Mouse (Mus musculus) gonadal fat pad, adult 2 months (tissue): ENCODE measurements around the gene Asb15. TPM values are rescaled to one million over a fixed set of nuclear protein-coding genes. Genes with fewer than 3 reads are reported as not detected.

ENCODE experiments used
- DNase-seq: peaks from one replicate; pipeline ENCODE4 v3.0.0-alpha.2; 2012; ENCODE audit warnings: low read depth
- polyA plus RNA-seq: library from polyadenylated mRNA; depleted of rRNA; stranded (reverse); fragments of >200 nt; gene quantifications from 2 replicates; pipeline ENCODE4 v1.2.3, GENCODE M21; 2012

Asb15 gene
- polyA plus RNA-seq, 1 experiment: 0.41 TPM

DNA sequence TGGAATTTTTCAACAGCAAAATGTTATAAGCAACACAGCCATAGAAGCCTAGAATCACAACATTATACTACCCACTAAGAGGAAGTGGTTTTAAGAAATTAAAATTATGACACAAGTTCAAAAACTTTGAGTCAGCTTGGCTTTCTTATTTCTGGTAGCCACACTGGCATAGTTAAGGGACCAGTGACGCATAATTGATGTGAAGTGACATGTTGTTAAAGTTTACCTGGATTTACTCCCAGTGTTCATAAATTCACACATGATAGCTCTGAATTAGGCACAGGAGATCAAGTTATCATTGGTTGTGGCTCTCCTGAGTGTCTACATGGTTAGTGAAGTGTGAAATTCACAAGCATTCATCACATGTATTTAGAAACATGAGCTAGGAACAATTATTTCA, 36.9 kb downstream of the Asb15 start:
- DNase-seq: no peak

- DNase-seq: no peak
Measured at GRCm38 (mm10) chr6:24568963-24569362, 41.0 kb downstream of the Asb15 start.

DNA sequence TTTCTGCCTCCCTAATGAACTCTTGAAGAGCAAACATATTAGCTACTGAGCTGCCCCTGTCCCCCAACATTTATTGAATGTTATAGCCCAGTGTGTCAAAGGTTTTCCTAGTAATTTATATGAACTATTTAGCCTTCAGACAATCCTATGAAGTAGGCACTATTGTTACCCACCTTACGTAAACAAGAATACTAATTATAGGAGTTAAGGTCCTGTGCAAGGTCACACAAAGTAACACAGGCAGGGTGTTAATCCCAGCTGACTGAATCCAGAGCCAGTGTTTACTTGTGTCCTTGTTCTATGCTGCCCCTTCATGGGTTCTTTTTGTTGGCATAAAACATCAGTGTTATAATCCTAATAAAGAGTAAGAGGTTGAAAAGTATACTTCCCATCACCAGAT, 41.8 kb downstream of the Asb15 start:
- DNase-seq: no peak

GRCm38 (mm10) chr6:24570278-24570677, 42.3 kb downstream of the Asb15 start:
- no peak for DNase-seq

- no peak for DNase-seq
Measured at GRCm38 (mm10) chr6:24571126-24571525, 43.2 kb downstream of the Asb15 start.

GRCm38 (mm10) chr6:24572431-24572830, 44.5 kb downstream of the Asb15 start:
- DNase-seq: no peak

DNA sequence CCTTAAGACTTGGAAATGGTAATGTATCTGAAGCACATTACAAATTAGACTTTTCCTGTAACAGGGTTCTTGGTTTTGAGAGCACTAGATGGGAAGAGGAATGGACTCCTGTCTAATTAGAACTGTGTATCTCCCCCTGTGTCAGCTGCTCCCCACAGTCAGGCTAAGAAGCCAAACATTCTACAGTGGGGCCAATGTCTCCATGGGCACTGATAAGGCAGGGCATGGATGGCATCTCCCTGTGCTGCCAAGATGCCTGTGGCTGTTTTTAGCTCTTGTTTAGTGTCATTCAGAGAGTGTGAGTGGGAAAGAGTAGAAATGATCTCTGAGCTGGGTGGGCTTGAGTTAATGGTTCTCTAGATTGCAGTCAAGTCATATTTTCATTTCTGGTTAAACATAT, 45.4 kb downstream of the Asb15 start:
- DNase-seq: no peak

DNA sequence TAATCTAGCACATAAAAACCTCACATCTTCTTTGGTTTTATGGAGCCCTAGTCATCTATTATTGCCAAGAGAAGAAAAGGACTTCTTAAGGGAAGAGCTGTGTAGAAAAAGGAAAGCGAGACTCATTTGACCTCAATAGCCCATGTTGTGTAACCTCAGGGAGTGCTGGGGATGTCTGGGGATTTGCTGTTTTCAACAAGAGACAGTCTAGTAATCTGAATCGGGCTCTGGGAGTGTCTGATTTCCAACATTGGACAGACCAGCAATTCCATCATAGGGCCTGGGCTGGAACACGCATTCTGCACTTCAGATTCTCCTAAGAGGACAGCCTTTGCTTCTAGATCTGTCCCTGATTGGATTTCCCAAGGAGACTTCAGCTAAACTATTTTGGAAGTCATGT, 55.5 kb downstream of the Asb15 start:
- DNase-seq: no peak

GRCm38 (mm10) chr6:24585431-24586310, 57.7 kb downstream of the Asb15 start:
- no peak for DNase-seq

- no peak for DNase-seq
Measured at GRCm38 (mm10) chr6:24586885-24587284, 58.9 kb downstream of the Asb15 start.

- no peak for DNase-seq
Measured at GRCm38 (mm10) chr6:24590282-24590681, 62.3 kb downstream of the Asb15 start.

GRCm38 (mm10) chr6:24591525-24592218, 63.7 kb downstream of the Asb15 start:
- DNase-seq: no peak

- DNase-seq: no peak
Measured at GRCm38 (mm10) chr6:24597500-24597899, 69.6 kb downstream of the Asb15 start, which contains the start of gene Lmod2. Gene Lmod2, plus strand, starts transcription at chr6:24597762.

GRCm38 (mm10) chr6:24599179-24599578, 71.2 kb downstream of the Asb15 start:
- DNase-seq: no peak

- DNase-seq: no peak
Measured at GRCm38 (mm10) chr6:24599639-24600038, 71.7 kb downstream of the Asb15 start.

DNA sequence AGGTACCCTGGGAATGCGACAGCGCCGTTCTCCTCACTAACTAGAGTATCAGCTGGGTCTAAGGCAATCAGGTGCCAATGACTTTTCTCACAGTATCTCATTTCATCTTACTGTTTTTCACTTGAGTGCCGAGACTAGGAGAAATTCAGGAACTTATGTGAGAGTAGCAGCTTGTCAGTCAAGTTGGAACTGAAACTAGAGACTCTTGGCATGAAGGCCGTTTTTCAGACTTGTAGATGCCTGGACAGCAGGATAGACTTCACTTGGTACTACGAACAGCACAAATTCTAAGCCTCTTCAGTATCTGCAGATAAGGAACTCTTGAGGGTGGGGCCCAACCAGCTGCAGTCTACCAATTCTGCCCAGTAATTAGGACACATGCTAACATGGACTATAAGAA, 72.2 kb downstream of the Asb15 start:
- DNase-seq: no peak

- no peak for DNase-seq
Measured at GRCm38 (mm10) chr6:24600726-24601125, 72.8 kb downstream of the Asb15 start.

DNA sequence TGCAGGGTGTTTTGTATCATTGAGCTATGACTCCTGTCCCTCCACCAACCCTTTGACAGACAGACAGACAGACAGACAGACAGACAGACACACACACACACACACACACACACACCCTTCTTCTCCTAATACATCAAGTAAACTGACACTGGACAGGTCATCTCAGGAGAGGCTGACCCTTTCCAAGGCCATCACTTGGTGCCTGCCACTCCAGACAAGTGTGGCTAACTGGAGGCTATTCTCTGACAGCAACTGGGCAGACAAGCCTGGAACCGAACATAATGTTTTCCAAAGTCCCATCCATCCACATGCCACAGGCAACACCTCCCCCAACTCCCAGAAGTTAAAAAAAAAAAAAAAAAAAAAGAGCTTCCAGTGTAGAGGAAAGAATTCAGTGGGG, 73.7 kb downstream of the Asb15 start:
- DNase-seq: no peak

DNA sequence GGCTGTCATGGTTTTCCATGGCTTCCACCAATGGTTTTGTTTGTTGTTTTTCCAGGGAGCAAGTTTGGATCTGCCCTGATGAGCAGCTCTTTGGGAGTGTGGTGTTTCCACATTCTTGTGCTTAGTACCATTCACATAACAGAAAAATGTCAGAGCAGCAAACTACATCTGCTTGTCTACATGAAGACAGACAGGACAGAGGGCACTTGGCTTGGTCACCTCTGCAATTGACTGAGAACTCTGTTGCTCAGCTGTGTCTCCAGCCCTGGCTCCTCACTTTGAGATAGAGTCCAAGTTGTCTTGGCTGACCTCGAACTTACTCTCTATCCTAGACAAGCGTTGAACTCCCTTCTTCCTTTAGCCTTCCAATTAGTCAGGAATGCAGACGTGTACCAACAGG, 74.4 kb downstream of the Asb15 start:
- no peak for DNase-seq

DNA sequence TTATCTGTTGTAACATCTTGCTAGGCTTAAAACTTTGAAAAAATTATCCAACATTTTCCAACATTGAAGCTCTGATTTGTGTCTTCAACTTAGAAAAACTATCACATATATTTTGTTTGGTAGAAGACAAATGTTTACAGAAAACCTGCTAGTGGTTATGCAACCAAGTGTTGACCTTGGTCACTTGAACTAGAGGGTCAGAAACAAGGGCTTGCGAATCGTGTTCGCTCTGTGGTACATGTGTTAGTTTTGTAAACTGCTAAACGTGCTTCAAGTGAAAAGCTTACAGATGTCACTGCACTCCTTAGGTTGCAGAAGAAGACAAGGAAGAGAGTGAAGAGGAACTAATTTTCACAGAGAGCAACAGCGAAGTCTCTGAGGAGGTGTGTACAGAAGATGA, 75.0 kb downstream of the Asb15 start:
- no peak for DNase-seq

DNA sequence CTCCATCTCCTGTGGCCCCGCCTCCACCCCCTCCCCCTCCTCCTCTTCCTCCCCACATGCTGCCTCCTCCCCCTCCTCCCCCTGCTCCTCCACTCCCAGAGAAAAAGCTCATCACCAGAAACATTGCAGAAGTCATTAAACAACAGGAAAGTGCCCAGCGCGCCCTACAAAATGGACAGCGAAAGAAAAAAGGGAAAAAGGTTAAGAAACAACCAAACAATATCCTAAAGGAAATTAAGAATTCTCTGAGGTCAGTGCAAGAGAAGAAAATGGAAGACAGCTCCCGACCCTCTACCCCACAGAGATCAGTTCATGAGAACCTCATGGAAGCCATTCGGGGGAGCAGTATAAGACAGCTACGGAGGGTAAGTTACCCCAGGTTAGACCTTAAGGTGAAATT, 76.3 kb downstream of the Asb15 start:
- DNase-seq: no peak

- DNase-seq: no peak
Measured at GRCm38 (mm10) chr6:24605631-24606030, 77.7 kb downstream of the Asb15 start.

DNA sequence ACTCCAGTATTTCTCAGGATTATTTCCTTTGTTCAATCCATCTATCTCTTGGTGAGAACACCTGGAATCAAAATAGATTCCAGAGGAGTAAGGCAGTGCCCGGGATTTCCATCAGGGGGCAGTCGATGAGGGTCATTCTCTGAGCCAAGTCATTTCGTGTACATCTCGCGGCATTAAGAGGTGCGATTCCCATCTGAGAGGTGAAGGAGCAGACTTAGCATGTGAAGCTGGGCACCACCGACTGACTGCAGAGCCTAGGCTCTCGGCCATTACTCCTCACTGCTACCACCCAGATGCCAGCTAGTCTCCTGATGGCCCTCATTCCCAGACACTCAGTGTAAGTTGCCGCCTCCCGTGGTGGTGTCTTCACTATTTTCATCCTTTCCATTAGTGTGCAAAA, 78.6 kb downstream of the Asb15 start:
- no peak for DNase-seq
